Mouse (Mus musculus): ENCODE results near the gene Hist2h2aa1. TPM values are rescaled to one million over a fixed set of nuclear protein-coding genes. Genes with fewer than 3 reads are reported as not detected.
"Not testable (repeated sequence)": the region's sequence is repeated elsewhere in the genome, so short reads cannot be mapped to it uniquely, and the experiment has no call there.

Hist2h2aa1 gene
- total RNA-seq (2021): 1 to 10 TPM; 2.8 to 4.7 TPM
- long read RNA-seq, experiment 1, transcript Hist2h2aa1-201 (1 exons, 586 nt): major isoform, 43 of 43 reads
- long read RNA-seq, experiment 1, partial matches to known transcripts: 0 of 43 reads
- long read RNA-seq, experiment 1, other reads (novel, unspliced or antisense): 0 of 43 reads
- long read RNA-seq, experiment 2, transcript Hist2h2aa1-201 (1 exons, 586 nt): major isoform, 34 of 34 reads
- long read RNA-seq, experiment 2, partial matches to known transcripts: 0 of 34 reads
- long read RNA-seq, experiment 2, other reads (novel, unspliced or antisense): 0 of 34 reads

- DNase-seq (ENCODE audit: low spot score): peak; percentile 86
Measured at GRCm38 (mm10) chr3:96245003-96245886, at the start of gene Hist2h2aa1. TSS of gene Hist2h2aa1 (plus strand) at chr3:96245497.

- no peak for DNase-seq (ENCODE audit: low spot score)
Measured at GRCm38 (mm10) chr3:96195616-96196313, 49.5 kb upstream of the Hist2h2aa1 start.

GRCm38 (mm10) chr3:96196437-96197128, 48.7 kb upstream of the Hist2h2aa1 start:
- DNase-seq (ENCODE audit: low spot score): no peak

- DNase-seq (ENCODE audit: low spot score): peak; percentile 87
Measured at GRCm38 (mm10) chr3:96197129-96197749, 48.1 kb upstream of the Hist2h2aa1 start.

GRCm38 (mm10) chr3:96198181-96198580, 47.1 kb upstream of the Hist2h2aa1 start:
- DNase-seq (ENCODE audit: low spot score): no peak

- DNase-seq (ENCODE audit: low spot score): not testable (repeated sequence)
Measured at GRCm38 (mm10) chr3:96198601-96199251, 46.6 kb upstream of the Hist2h2aa1 start.

GRCm38 (mm10) chr3:96199731-96200130, 45.6 kb upstream of the Hist2h2aa1 start:
- DNase-seq (ENCODE audit: low spot score): no peak

GRCm38 (mm10) chr3:96207819-96208218, 37.5 kb upstream of the Hist2h2aa1 start:
- no peak for DNase-seq (ENCODE audit: low spot score)

GRCm38 (mm10) chr3:96209242-96209641, 36.1 kb upstream of the Hist2h2aa1 start:
- DNase-seq (ENCODE audit: low spot score): no peak

GRCm38 (mm10) chr3:96219191-96219641, 26.1 kb upstream of the Hist2h2aa1 start:
- peak; percentile 21 for DNase-seq (ENCODE audit: low spot score)

GRCm38 (mm10) chr3:96219661-96220130, 25.6 kb upstream of the Hist2h2aa1 start, which contains the start of the genes Bola1 and Hist2h2ab:
TSS of gene Bola1 (minus strand) at chr3:96219709.
TSS of gene Hist2h2ab (plus strand) at chr3:96219865.
- DNase-seq (ENCODE audit: low spot score): peak; percentile 73

GRCm38 (mm10) chr3:96220131-96220764, 25.0 kb upstream of the Hist2h2aa1 start:
- DNase-seq (ENCODE audit: low spot score): not testable (repeated sequence)

GRCm38 (mm10) chr3:96220765-96221639, 24.3 kb upstream of the Hist2h2aa1 start, which contains the start of the genes Hist2h2ac and Hist2h2be:
TSS of gene Hist2h2ac (minus strand) at chr3:96220880.
TSS of gene Hist2h2be (plus strand) at chr3:96221119.
- peak; percentile 89 for DNase-seq (ENCODE audit: low spot score)

GRCm38 (mm10) chr3:96221640-96222038, 23.7 kb upstream of the Hist2h2aa1 start:
- DNase-seq (ENCODE audit: low spot score): no peak

- DNase-seq (ENCODE audit: low spot score): no peak
Measured at GRCm38 (mm10) chr3:96222774-96223173, 22.5 kb upstream of the Hist2h2aa1 start.

GRCm38 (mm10) chr3:96225421-96225820, 19.9 kb upstream of the Hist2h2aa1 start:
- DNase-seq (ENCODE audit: low spot score): no peak

GRCm38 (mm10) chr3:96226695-96227648, 18.3 kb upstream of the Hist2h2aa1 start:
- no peak for DNase-seq (ENCODE audit: low spot score)

Measured in gastrocnemius, adult 18-20 months (tissue).